Mouse (Mus musculus): ENCODE measurements at regions not wholly inside any gene's neighbourhood (a gene's known extent, or its start where the extent isn't known, plus 50 kb on each side); places are given as distances from the start of the nearest gene placed in this dataset.
"Not testable (repeated sequence)": the region's sequence is repeated elsewhere in the genome, so short reads cannot be mapped to it uniquely, and the experiment has no call there.

DNA sequence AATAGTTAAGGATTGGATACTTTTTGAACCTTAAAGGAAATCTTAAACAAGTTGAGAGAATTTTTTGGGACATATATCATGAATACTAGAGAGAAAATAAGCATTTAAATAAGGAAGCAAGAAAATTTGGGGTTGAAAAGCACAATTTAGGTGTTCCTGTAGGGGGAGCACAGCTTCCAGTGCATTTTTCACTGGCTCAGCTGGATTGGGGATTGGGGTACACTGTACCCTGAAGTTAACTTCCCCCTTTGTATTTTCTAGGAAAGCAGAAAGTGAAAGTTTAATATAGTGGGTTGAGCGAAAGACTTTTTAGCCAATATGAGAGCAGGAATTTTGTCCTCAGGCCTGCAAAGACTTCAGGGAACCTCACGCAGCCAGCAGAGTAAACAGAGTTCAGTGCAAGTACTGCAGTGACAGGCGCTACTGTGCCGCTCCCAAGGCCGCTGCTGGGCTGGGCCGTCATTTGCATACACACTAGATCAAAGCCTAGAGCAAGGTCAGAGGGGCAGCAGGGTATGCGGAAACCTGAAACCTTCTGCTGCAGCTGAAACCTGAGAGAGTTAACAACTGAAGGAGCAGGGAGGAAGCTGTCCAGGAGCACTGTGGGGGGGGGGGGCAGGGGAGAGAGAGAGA is 1111.4 kb downstream of the H2al1n start:
- H3K4me3 ChIP-seq (replicated peaks; ENCODE audit: low read depth, low read length), result no peak overlapping the region
- peak overlapping the region; percentile 30; the same call in 1 of the 2 replicates for H3K4me2 ChIP-seq (ENCODE audit: low read length)
- no peak overlapping the region for H3K27ac ChIP-seq
- no peak overlapping the region for H3K9ac ChIP-seq (ENCODE audit: low read depth, low read length)
- H3K9me3 ChIP-seq (replicated peaks; ENCODE audit: low read length), result no peaks in the 10 kb centered on the region
- H3K36me3 ChIP-seq (ENCODE audit: insufficient read depth, low read length), result no peaks in the 10 kb centered on the region
- TF ChIP-seq CTCF (IDR thresholded peaks at IDR 0.05; ENCODE audit: low read depth), result peak; percentile 41; the same call in 1 of the 2 replicates
- H3K4me1 ChIP-seq (replicated peaks; ENCODE audit: insufficient read depth, low read length), result no peaks in the 10 kb centered on the region
- DNase-seq (ENCODE audit: low spot score), result peak; percentile 75
- 12% methylated on average over 7 of the region's 7 CpGs for WGBS
- H3K27me3 ChIP-seq (ENCODE audit: insufficient read depth, low read length), result no peaks in the 10 kb centered on the region
- ATAC-seq (replicated peaks; ENCODE audit: low FRiP score, low read depth), result peak; percentile 88

DNA sequence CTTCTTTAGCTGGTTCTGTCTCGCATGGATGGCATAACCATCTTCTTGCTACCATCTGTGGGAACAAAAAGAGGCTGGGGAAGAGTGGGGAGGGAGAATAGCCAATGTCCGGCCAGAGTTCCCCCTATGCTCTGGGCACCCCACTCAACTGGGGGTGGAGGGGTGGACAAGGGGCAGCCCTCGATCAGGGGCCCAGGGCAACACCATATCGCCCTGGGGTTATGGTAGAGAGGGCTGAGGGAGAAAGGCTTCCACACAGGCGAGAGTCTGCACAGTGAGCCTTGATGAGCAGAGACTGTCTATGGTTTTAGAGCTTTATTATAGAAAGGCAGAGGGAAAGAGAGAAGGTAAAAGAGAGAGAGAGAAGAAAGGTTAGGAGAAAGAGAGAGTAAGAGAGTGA is 1112.0 kb downstream of the H2al1n start:
- DNase-seq (ENCODE audit: low spot score), result no peak
- Histone ChIP-seq H3K27ac (no peak overlapping the region), H3K4me2 (ENCODE audit: low read length) (no peak overlapping the region), H3K4me3 (replicated peaks; ENCODE audit: low read depth, low read length) (no peak overlapping the region), H3K27me3 (ENCODE audit: insufficient read depth, low read length) (no peaks in the 10 kb centered on the region), H3K9me3 (replicated peaks; ENCODE audit: low read length) (no peaks in the 10 kb centered on the region), H3K36me3 (ENCODE audit: insufficient read depth, low read length) (no peaks in the 10 kb centered on the region), H3K9ac (ENCODE audit: low read depth, low read length) (no peak overlapping the region), H3K4me1 (replicated peaks; ENCODE audit: insufficient read depth, low read length) (no peaks in the 10 kb centered on the region)
- 0 out of 2 replicates have a peak, but pooled peaks have one; percentile 36 for ATAC-seq (replicated peaks; ENCODE audit: low FRiP score, low read depth)
- 39% methylated on average over 5 of the region's 5 CpGs for WGBS
- TF ChIP-seq CTCF (IDR thresholded peaks at IDR 0.05; ENCODE audit: low read depth), result no peak

DNA sequence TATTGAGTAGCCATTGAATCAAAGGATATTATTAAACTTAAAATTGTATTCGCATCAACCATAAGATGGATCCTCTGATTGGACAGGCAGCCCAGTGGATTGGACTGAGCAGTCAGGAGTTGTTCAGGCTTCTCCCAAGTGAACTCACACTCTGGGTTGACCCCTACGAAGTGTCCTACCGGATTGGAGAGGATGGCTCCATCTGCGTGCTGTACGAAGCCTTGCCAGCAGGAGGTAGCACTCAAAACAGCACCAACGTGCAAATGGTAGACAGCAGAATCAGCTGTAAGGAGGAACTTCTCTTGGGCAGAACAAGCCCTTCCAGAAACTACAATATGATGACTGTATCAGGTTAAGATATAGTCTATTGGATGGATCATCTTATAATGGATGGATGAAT is 1154.2 kb downstream of the H2al1n start:
- not testable (repeated sequence) for H3K4me1 ChIP-seq (replicated peaks; ENCODE audit: insufficient read depth, low read length); H3K9me3 ChIP-seq (replicated peaks; ENCODE audit: low read length); H3K4me3 ChIP-seq (replicated peaks; ENCODE audit: low read depth, low read length); DNase-seq (ENCODE audit: low spot score); H3K36me3 ChIP-seq (ENCODE audit: insufficient read depth, low read length); H3K4me2 ChIP-seq (ENCODE audit: low read length); H3K27me3 ChIP-seq (ENCODE audit: insufficient read depth, low read length); H3K27ac ChIP-seq; H3K9ac ChIP-seq (ENCODE audit: low read depth, low read length)
- peak; percentile 83 for ATAC-seq (replicated peaks; ENCODE audit: low FRiP score, low read depth)
- 73% methylated on average over 6 of the region's 6 CpGs for WGBS
